Mouse (Mus musculus): Measurements from ENCODE around the gene Cyp2d12.
"Not testable (repeated sequence)": the region's sequence is repeated elsewhere in the genome, so short reads cannot be mapped to it uniquely, and the experiment has no call there.

- not testable (repeated sequence) for TF ChIP-seq CTCF (IDR thresholded peaks at IDR 0.05; ENCODE audit: borderline replicate concordance, insufficient read depth, low read length); POLR2A (IDR thresholded peaks at IDR 0.05; ENCODE audit: low read depth, low read length)
These were observed 7.1 kb upstream of the Cyp2d12 start for GRCm38 (mm10) chr15:82547753-82548152.
